Mouse (Mus musculus) midbrain, embryonic 15.5 days (tissue): ENCODE measurements at regions not wholly inside any gene's neighbourhood (a gene's known extent, or its start where the extent isn't known, plus 50 kb on each side); places are given as distances from the start of the nearest gene placed in this dataset.
A peak's percentile ranks its signal among the peaks of the same experiment; 100 is the strongest.

Source experiments
- ATAC-seq: fragments of 200-750 bp; cut with Nextera tagmentation; replicated peaks from 2 replicates; pipeline ENCODE4 v1.8.0; 2017; ENCODE audit warnings: moderate TSS enrichment
- H3K27ac ChIP-seq: fragments of 300-500 bp; sonication (generic); 2 replicates; pipeline ENCODE4 v1.5.1; 2015; ENCODE audit warnings: mild to moderate bottlenecking, inconsistent platforms
- H3K27me3 ChIP-seq: fragments of 300-500 bp; sonication (generic); replicated peaks from 2 replicates; pipeline ENCODE4 v1.6.1; 2015; ENCODE audit warnings: inconsistent platforms
- H3K36me3 ChIP-seq: fragments of 300-500 bp; sonication (generic); replicated peaks from 2 replicates; pipeline ENCODE4 v1.6.1; 2015; ENCODE audit warnings: inconsistent platforms
- H3K4me1 ChIP-seq: fragments of 300-500 bp; sonication (generic); 2 replicates; pipeline ENCODE4 v1.6.1; 2015; ENCODE audit warnings: inconsistent platforms
- H3K4me2 ChIP-seq: fragments of 300-500 bp; sonication (generic); 2 replicates; pipeline ENCODE4 v1.6.1; 2015; ENCODE audit warnings: inconsistent platforms, mild to moderate bottlenecking, moderate library complexity
- H3K4me3 ChIP-seq: fragments of 300-500 bp; sonication (generic); 2 replicates; pipeline ENCODE4 v1.5.1; 2015; ENCODE audit warnings: mild to moderate bottlenecking, inconsistent platforms
- H3K9ac ChIP-seq: fragments of 300-500 bp; sonication (generic); 2 replicates; pipeline ENCODE4 v1.6.1; 2015; ENCODE audit warnings: mild to moderate bottlenecking, inconsistent platforms
- H3K9me3 ChIP-seq: fragments of 300-500 bp; sonication (generic); 2 replicates; pipeline ENCODE4 v1.6.1; 2016; ENCODE audit warnings: inconsistent platforms
- WGBS: fragments of 180-500 bp; shearing (Covaris S2); methylation state at CpG from one replicate; pipeline ENCODE4 v1.1.7; 2015; ENCODE audit warnings: mixed read lengths; 5-methylcytosine and 5-hydroxymethylcytosine counted together

DNA sequence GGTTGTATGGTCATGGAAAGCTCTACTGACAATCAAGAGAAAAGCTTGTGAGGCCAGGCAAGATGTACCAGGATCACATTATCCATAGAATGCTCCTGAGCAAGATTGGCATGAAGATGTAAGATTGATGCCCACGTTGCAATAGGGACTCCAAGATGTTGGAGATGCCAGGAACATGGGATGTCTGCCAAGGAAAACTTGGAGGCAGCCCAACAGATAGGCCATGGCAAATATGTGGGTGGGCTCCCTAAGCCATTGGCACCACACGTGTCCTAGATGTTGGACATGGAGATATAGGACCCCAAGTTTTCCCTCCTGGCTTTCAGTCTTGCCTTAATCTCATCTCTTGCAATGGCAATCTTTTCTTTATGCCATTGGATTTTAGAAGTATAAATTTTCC, 506.1 kb upstream of the Plxna2 start:
- Histone ChIP-seq H3K9ac (no peak overlapping the region), H3K36me3 (no peaks in the 10 kb centered on the region), H3K4me1 (peaks cover 11% of the 10 kb centered on the region), H3K27ac (no peak overlapping the region), H3K27me3 (no peaks in the 10 kb centered on the region), H3K4me2 (no peak overlapping the region), H3K9me3 (no peaks in the 10 kb centered on the region), H3K4me3 (no peak overlapping the region)
- WGBS = 73% methylated on average over 2 of the region's 2 CpGs
- no peak for ATAC-seq

- WGBS = 22% methylated on average over 5 of the region's 5 CpGs
- Histone ChIP-seq H3K36me3 (no peaks in the 10 kb centered on the region), H3K27me3 (no peaks in the 10 kb centered on the region), H3K4me1 (peaks cover 11% of the 10 kb centered on the region), H3K4me3 (no peak overlapping the region), H3K9me3 (no peaks in the 10 kb centered on the region), H3K27ac (no peak overlapping the region), H3K4me2 (no peak overlapping the region), H3K9ac (no peak overlapping the region)
- peak; percentile 69 for ATAC-seq
Observed at GRCm38 (mm10) chr1:194109172-194110071, 508.6 kb upstream of the Plxna2 start.

- Histone ChIP-seq H3K9ac (no peak overlapping the region), H3K4me2 (no peak overlapping the region), H3K4me1 (peaks cover 11% of the 10 kb centered on the region), H3K27ac (no peak overlapping the region), H3K27me3 (no peaks in the 10 kb centered on the region), H3K36me3 (no peaks in the 10 kb centered on the region), H3K4me3 (no peak overlapping the region), H3K9me3 (no peaks in the 10 kb centered on the region)
- WGBS = 19% methylated on average over 2 of the region's 2 CpGs
- no peak for ATAC-seq
Observed at GRCm38 (mm10) chr1:194108132-194108531, 509.9 kb upstream of the Plxna2 start.

DNA sequence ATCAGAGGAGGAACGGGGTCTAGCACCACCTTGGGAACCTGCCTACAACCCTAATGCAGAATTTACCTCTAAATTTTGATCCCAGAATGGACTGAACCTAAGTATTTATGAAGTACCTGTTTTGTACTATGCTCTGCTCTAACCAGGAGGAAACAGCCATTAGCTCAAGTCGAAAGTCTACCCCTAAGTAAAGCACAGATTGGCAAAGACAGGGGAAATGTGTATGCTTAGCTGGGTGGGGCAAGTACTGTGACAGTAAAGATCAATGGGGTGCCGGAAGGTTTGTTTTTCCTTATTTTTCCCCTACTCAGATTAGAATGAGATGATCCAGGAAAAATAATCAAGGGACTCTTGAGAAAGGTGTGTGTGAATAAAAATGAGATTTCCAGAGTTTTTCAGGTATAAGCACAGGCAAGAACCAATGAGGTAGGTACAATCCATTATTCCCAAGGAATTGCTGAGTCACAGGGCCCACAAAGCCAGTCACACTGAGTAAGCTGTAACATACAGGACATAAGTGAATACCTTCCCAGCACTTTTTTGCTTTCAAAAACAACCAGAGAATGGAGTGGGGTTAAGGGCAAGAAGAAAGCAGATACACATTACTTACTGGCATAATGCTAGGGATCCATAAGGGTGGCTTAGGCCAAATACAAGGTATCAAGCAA, 510.6 kb upstream of the Plxna2 start:
- no peaks in the 10 kb centered on the region for H3K36me3 ChIP-seq
- no peak for ATAC-seq
- no peak overlapping the region for H3K9ac ChIP-seq
- H3K4me1 ChIP-seq = peaks cover 11% of the 10 kb centered on the region
- WGBS = 88% methylated on average over 3 of the region's 3 CpGs
- H3K4me2 ChIP-seq = no peak overlapping the region
- no peaks in the 10 kb centered on the region for H3K9me3 ChIP-seq
- H3K27ac ChIP-seq = no peak overlapping the region
- no peak overlapping the region for H3K4me3 ChIP-seq
- H3K27me3 ChIP-seq = no peaks in the 10 kb centered on the region

DNA sequence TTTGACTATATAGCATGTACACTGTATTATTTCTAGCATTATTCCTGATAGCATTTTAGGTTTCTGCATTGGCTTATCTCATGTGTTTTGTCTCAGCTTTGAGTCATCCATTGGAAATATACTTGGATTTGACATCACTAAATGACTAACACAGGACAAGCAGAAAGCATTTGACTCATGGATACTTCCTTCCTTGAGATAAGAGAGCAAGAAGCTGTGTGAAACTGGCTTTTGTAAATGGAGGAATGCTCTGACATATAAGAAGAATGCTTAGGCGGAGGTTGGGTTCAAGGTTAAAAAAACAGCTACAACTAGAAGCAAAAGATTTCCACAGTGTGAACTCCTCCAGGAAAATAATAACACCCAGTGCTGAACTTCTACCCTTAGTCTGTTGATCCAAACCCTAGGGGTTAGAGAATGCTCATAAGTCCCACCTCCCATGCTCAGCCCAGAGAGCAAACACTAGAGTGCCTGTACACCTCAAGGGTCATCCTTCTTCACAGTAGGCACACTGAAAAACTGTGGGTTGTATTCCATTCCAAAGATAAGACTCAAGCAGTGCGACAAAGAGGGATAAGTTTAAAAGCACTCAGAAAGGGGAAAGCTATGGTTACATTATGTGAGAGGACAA, 528.0 kb upstream of the Plxna2 start:
- no peak overlapping the region for H3K4me3 ChIP-seq
- H3K4me2 ChIP-seq = no peak overlapping the region
- H3K27me3 ChIP-seq = no peaks in the 10 kb centered on the region
- H3K36me3 ChIP-seq = no peaks in the 10 kb centered on the region
- no peaks in the 10 kb centered on the region for H3K9me3 ChIP-seq
- 81% methylated on average over 2 of the region's 2 CpGs for WGBS
- H3K4me1 ChIP-seq = no peaks in the 10 kb centered on the region
- H3K9ac ChIP-seq = no peak overlapping the region
- no peak for ATAC-seq
- H3K27ac ChIP-seq = no peak overlapping the region

DNA sequence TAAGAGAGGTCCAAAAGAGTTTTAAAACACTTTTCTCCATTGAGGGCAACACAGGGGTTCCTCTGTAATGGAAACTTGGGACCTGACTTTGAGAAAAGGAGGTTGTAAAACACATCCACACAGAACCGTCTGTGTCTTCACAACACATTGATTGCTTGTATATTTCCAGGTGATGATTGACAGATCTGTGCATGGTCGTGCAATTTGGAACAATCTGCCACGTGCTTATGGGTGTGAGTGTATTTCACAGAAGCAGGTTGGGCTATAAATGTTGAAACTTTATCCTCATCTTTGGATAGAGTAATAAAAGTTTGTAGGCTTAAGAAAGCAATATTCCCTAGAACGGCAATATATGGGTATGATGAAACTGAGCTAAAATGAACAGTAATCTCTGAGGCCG, 559.5 kb upstream of the Plxna2 start:
- 89% methylated on average over 5 of the region's 5 CpGs for WGBS
- no peak overlapping the region for H3K9ac ChIP-seq

GRCm38 (mm10) chr1:194056544-194056943, 561.5 kb upstream of the Plxna2 start:
- Histone ChIP-seq H3K4me3 (no peak overlapping the region), H3K36me3 (no peaks in the 10 kb centered on the region), H3K27ac (no peak overlapping the region), H3K9ac (no peak overlapping the region), H3K27me3 (no peaks in the 10 kb centered on the region), H3K9me3 (no peaks in the 10 kb centered on the region), H3K4me1 (no peaks in the 10 kb centered on the region), H3K4me2 (no peak overlapping the region)
- ATAC-seq = no peak
- 16% methylated on average over 1 of the region's 1 CpGs for WGBS

More for the DNA sequence above, 559.5 kb upstream of the Plxna2 start:
- H3K9me3 ChIP-seq = no peaks in the 10 kb centered on the region
- H3K27ac ChIP-seq = no peak overlapping the region
- H3K4me1 ChIP-seq = no peaks in the 10 kb centered on the region
- H3K4me2 ChIP-seq = no peak overlapping the region
- no peak for ATAC-seq
- no peak overlapping the region for H3K4me3 ChIP-seq
- no peaks in the 10 kb centered on the region for H3K36me3 ChIP-seq
- H3K27me3 ChIP-seq = no peaks in the 10 kb centered on the region

- H3K27ac ChIP-seq = no peak overlapping the region
- H3K27me3 ChIP-seq = no peaks in the 10 kb centered on the region
- no peak for ATAC-seq
- no peak overlapping the region for H3K4me3 ChIP-seq
- no peak overlapping the region for H3K4me2 ChIP-seq
- H3K9ac ChIP-seq = no peak overlapping the region
- 78% methylated on average over 4 of the region's 4 CpGs for WGBS
- H3K36me3 ChIP-seq = no peaks in the 10 kb centered on the region
- no peaks in the 10 kb centered on the region for H3K4me1 ChIP-seq
- no peaks in the 10 kb centered on the region for H3K9me3 ChIP-seq
Observed at GRCm38 (mm10) chr1:194049746-194050351, 568.2 kb upstream of the Plxna2 start.

DNA sequence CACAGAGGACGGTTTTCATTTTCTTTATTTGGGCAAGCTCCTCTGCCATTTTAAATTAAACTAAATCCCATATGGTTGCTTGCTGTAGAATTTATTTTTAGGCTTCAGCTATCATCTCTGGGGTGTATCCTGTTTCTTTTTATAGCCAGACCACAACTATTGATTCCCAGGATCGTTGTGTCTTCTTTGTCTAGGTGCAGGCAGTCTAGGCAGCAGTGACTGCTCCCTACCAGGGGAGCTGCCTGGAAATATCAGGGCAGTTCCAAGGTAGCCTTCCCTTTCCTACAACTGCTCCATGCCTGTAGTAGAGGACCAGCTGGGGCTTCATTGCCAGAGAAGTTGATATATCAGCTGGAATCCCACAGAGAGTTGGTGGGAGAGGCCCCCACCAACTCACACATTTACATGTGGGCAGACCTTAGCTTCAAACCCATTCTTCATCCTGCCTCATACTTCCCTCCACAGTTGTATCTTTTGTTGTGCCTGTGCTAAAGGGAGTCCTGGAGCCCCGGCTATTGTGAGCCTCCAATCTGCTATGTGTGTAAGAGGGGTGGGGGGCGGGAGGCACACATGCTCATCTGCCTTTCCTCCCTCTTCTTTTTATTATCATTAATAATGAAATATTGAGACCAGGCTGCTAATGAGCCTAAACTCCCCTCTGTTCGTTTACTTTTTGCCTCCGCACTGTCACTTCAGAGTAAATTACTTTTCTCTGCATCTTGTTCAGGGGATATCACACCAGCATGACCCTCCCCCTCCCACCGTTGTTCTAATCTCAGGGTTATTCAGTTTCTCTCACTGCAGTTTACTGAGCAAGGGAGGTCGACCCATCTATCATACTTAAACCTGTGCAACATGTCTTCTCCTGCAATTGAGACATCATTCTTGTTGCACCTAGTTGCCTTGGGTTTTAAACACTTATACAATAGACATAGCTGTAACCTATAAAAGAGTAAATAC, 576.3 kb upstream of the Plxna2 start:
- no peak for ATAC-seq
- Histone ChIP-seq H3K27ac (no peak overlapping the region), H3K4me3 (no peak overlapping the region)

GRCm38 (mm10) chr1:194038711-194039110, 579.3 kb upstream of the Plxna2 start:
- no peak for ATAC-seq
- H3K9ac ChIP-seq = no peak overlapping the region
- H3K36me3 ChIP-seq = no peaks in the 10 kb centered on the region
- H3K4me2 ChIP-seq = no peak overlapping the region
- H3K9me3 ChIP-seq = no peaks in the 10 kb centered on the region
- no peak overlapping the region for H3K27ac ChIP-seq
- H3K4me3 ChIP-seq = no peak overlapping the region
- H3K27me3 ChIP-seq = no peaks in the 10 kb centered on the region
- H3K4me1 ChIP-seq = peaks cover 9% of the 10 kb centered on the region

More for the DNA sequence above, 576.3 kb upstream of the Plxna2 start:
- H3K4me1 ChIP-seq = peaks cover 6% of the 10 kb centered on the region
- no peak overlapping the region for H3K4me2 ChIP-seq
- WGBS = 37% methylated on average over 8 of the region's 8 CpGs
- no peak overlapping the region for H3K9ac ChIP-seq
- no peaks in the 10 kb centered on the region for H3K9me3 ChIP-seq
- H3K36me3 ChIP-seq = no peaks in the 10 kb centered on the region
- H3K27me3 ChIP-seq = no peaks in the 10 kb centered on the region

- 15% methylated on average over 5 of the region's 5 CpGs for WGBS
- no peak overlapping the region for H3K4me2 ChIP-seq
- no peaks in the 10 kb centered on the region for H3K36me3 ChIP-seq
- H3K9me3 ChIP-seq = no peaks in the 10 kb centered on the region
- ATAC-seq = peak; percentile 58; the same call in 1 of the 2 replicates
- H3K4me3 ChIP-seq = no peak overlapping the region
- H3K27me3 ChIP-seq = no peaks in the 10 kb centered on the region
- no peak overlapping the region for H3K27ac ChIP-seq
- no peak overlapping the region for H3K9ac ChIP-seq
- peaks cover 3% of the 10 kb centered on the region; the same call in 1 of the 2 replicates for H3K4me1 ChIP-seq
Observed at GRCm38 (mm10) chr1:194034199-194034883, 583.7 kb upstream of the Plxna2 start.
